Mouse (Mus musculus): ENCODE results near the gene Gpbar1.

DNA sequence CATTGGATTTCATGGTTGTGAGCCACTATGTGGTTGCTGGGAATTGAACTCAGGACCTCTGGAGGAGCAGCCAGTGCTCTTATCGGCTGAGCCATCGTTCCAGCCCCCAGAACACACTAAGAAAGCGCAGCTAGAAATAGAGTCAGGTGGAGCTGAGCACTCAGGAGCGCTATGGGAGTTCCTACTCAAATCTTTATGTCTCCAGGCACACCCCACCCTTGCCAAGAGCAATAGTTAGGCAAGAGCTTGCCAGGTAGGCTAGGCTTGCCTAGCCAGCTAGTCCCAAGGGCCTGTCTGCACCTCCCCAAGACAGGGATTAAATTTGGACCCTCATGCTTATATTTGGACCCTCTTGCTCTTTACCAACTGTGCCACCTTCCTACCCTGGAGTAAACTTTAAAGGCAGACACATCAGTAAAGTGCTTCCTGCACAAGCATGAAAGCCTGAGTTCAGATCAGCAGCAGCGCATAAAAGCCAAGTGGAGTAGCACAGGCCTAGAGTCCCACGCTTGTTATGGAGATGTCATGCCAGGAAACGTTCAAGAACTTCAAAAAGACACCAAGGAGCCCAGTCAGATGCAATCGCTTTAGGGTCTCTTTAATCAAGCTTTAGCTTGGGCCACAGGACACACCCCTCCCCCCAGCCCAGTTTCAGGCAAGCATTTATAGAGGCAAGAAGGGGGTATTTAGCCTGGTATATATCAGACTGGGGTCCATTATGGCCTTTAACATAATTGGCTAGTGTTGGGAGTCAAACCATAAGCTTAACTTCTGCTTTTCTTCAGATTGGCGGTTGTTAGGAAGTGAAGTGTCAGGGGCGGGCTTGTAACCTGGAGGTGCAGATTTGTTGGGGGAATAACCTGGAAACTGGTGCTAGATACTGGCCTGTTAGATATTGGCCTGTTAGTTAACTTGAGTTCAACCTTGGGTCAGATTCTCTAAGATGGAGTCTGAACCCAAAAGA, 29.9 kb downstream of the Gpbar1 start:
- no peak for TF ChIP-seq CTCF (IDR thresholded peaks at IDR 0.05; ENCODE audit: borderline replicate concordance, control insufficient read depth, extremely low read depth, insufficient read depth, low read length, poor library complexity)
- no peak for TF ChIP-seq POLR2A (IDR thresholded peaks at IDR 0.05; ENCODE audit: control insufficient read depth, extremely low read depth, insufficient read depth, low read length, poor library complexity)

Measured in thymus, adult 2 months (tissue).